Mouse (Mus musculus) cerebellum, postnatal 36 days (tissue): ENCODE measurements around the gene Fcer1g.

Experiments
- DNase-seq, 2 experiments: peaks; one replicate each; pipeline ENCODE4 v3.0.0; 2021 to 2022; ENCODE audit warnings: mixed read lengths in 2 of 2

Fcer1g gene

GRCm38 (mm10) chr1:171234126-171234525 is at the start of gene Fcer1g:
Fcer1g (minus strand) TSS chr1:171234365.
- no peak for DNase-seq

GRCm38 (mm10) chr1:171283188-171284160 is 49.3 kb upstream of the Fcer1g start:
- DNase-seq = peak in 1 of 2 experiments; percentile 2

- no peak for DNase-seq
Observed at GRCm38 (mm10) chr1:171282086-171282805, 48.1 kb upstream of the Fcer1g start.

- DNase-seq = peak; percentile 77 to 80
Observed at GRCm38 (mm10) chr1:171281528-171281923, 47.4 kb upstream of the Fcer1g start.

GRCm38 (mm10) chr1:171280916-171281527 is 46.9 kb upstream of the Fcer1g start, which contains the start of gene Ppox:
Ppox (minus strand) TSS chr1:171281186.
- DNase-seq = peak; percentile 90 to 92

DNA sequence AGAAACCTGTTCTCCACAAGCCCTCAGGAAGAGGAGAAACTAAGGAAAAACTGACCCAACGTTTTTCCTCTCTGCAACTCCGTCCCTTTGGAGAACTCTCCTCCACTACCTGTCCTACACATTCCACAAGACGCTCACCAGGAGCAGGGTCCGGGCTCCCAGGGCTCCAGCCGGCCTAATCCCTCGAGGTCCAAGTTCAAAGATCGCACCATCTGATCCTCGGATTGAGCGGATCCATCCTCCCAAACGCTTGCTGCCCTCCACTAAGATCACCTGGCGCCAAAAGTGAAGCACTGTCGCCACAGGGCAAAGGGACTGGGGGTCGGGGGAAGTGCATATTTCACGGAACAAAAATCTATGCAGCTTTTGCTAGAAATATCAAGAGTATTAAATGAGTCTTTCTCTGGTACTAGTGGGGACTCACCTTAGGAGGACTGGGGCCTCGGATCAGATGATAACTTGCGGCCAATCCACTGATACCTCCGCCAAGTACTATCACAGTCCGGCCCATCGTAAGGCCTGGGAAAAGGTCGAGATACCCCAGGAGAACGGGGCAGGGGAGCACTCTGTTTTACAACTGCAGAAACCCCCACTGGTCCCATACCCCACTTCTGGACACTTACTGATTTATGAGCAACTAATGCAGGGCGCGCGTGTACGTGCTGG is 46.2 kb upstream of the Fcer1g start:
- no peak for DNase-seq

GRCm38 (mm10) chr1:171279721-171280120 is 45.6 kb upstream of the Fcer1g start:
- no peak for DNase-seq

DNA sequence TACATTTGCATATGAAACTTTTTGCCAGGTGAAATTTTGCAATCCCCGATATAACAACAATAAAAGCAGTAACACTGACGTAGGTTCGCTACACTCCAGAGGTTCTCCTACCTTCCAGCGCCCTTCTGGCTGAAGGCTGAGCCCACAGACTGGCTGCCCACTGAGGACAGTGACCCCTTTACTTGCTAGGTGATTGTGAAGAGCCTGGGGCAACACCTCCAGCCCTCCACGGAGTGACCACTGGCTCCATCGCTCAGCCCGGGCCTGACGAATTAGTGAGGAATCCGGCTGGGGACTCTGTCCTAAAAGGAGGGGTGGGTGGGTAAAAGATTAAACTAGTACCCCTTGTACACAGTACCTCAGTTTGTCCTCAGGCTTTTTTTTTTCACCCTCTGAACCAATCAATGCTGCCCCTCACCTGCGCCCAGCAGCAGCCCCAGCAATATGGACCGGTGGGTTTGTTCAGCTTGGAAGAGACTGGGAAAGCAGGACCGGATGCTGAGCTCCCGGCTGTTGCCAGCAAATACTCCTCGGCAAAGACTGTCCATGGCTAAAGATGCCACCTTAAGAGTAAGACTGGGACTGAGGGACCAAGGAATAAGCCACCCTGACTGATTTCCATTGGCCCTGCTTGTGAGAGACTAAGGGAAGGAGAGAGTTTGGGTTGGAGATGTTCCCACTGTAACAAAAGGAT is 45.0 kb upstream of the Fcer1g start:
- DNase-seq = no peak

- no peak for DNase-seq
Observed at GRCm38 (mm10) chr1:171278436-171278835, 44.3 kb upstream of the Fcer1g start.

DNA sequence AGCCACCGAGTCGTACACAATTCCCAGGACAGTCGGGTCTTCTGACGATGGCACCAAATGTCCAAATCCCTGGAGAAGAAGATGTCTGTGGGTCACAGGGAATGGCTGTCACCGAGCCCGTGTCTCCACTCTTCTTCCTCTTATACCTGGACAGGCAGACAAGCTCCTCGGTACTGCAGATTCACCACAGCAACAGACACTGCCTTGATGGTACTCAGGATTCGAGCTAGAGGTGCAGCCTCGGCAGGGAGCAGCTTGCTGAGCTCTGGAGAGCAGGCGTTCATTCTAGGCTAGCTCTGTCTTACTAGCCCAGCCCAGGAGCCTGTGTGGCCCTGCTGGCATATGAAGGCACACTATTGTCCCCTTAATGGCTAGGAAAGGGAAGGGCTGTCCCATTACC is 43.6 kb upstream of the Fcer1g start:
- DNase-seq = no peak

- no peak for DNase-seq
Observed at GRCm38 (mm10) chr1:171276110-171276748, 42.1 kb upstream of the Fcer1g start.

DNA sequence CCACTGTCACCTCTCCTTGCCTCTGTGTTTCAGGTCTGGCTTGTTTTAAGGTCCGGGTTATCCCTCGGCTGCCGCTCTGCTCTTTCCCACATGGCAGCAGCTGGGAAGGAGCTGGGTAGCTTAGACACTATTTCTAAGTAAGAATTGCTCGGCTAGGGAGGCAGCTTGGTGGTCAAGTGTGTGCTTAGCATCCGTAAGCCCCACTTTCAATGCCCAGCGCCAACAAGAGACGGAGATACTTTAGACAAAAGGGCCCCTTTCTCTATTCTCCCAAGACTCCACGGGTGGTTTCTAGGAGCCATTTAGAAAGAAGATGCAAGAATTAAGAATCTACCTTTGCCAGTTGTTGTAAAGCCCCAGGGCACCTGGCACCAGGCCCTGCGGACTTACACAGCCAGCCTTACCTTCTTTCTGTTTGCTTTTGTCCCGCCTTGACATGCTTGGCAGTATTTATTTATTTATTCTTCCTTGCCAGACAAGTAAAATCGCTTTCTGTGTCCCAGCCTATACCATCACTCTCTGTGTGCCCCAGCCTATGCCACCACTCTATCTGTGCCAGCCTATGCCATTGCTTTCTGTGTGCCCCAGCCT is 41.1 kb upstream of the Fcer1g start:
- DNase-seq = no peak

DNA sequence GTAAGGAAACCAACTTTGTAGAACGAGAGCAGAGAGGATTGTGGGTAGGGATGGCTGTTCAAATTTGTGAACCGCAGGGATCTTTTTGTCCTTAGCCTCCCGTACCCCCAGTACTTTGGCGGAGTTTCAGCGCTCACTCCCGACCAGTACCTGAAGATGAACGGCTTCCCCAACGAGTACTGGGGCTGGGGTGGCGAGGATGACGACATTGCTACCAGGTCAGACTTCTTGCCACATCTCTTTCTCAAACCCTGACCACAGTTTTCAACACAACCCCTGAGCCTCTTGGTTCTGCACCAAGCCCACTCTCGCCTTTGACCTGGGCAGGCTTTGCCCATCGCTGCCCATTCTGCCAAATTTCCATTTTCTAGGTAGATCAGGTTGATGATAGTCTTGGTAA is 40.0 kb upstream of the Fcer1g start:
- DNase-seq = no peak

GRCm38 (mm10) chr1:171272086-171272485 is 37.9 kb upstream of the Fcer1g start:
- no peak for DNase-seq

- DNase-seq = no peak
Observed at GRCm38 (mm10) chr1:171271622-171272021, 37.5 kb upstream of the Fcer1g start.

- DNase-seq = no peak
Observed at GRCm38 (mm10) chr1:171271196-171271595, 37.0 kb upstream of the Fcer1g start.

DNA sequence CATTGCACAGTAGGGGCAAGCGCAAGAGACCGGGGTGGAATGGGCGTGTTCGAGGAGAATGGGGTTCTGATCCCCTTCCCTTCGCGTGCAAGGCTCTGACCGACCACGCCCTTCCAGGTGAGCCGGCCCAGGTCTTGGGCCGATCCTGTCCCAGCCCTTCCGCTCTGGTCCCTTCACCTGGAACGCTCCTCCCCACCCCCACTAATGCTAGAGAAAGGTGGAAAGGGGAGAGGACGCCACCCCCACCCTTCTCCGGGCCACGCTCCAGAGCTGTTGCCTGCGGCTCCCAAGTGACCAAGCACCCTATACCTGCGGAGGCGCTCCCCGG is 36.4 kb upstream of the Fcer1g start:
- peak in 1 of 2 experiments; percentile 40 for DNase-seq

DNA sequence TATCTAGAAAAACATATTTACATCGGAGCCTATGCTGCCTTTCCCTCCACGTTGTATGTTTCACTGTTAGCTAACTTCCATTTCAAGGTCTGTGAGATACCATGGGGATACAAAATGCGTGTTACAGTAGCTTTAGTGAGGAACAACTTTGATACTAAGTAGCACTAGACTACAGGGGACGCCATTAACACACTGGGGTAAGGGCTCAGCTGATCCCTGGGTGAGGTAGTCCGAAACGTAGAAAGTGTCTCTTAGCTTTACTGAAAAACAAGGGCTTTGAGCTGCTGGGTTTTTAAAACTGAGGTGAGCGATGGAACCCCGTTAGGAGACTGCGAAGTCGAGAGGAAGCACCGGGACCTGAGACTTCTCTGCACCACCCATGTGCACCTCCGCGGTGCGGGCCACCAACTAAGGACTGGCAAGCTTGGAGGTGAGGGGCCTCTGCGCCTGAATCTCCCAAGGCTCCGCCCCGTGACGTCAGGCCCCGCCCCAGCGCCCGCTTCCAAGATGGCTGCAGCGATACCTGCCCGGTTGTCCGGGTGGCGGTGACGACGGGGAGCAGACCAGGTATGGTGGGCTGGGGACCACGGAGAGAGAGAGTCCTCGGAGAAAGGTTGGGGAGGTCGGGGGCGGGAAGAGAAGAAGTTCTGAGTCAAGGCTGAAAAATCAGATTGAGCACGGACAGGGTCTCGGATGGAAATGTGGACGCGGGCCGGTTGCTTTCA is 35.8 kb upstream of the Fcer1g start, which contains the start of gene B4galt3:
B4galt3 (plus strand) TSS at position 481 of the 725 bp plus-strand sequence.
- peak; percentile 98 to 99 for DNase-seq

DNA sequence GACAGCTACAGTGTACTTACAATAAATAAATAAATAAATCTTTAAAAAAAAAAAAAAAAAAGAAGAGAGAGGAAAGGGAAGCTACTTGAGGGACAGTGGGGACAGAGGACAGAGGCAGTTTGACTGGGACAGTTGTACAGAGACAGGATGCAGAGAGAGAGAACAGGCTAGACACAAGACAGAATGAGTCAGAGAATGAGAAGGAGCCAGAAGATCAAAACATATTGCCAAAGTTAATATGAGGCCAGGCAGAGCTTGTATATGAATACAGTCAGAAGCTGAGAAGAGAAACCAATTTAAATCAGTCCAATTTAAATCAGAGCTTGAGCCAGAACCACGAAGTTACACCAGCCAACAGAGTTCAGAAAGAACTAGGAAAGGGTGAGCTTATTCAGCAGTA is 34.2 kb upstream of the Fcer1g start:
- no peak for DNase-seq

DNA sequence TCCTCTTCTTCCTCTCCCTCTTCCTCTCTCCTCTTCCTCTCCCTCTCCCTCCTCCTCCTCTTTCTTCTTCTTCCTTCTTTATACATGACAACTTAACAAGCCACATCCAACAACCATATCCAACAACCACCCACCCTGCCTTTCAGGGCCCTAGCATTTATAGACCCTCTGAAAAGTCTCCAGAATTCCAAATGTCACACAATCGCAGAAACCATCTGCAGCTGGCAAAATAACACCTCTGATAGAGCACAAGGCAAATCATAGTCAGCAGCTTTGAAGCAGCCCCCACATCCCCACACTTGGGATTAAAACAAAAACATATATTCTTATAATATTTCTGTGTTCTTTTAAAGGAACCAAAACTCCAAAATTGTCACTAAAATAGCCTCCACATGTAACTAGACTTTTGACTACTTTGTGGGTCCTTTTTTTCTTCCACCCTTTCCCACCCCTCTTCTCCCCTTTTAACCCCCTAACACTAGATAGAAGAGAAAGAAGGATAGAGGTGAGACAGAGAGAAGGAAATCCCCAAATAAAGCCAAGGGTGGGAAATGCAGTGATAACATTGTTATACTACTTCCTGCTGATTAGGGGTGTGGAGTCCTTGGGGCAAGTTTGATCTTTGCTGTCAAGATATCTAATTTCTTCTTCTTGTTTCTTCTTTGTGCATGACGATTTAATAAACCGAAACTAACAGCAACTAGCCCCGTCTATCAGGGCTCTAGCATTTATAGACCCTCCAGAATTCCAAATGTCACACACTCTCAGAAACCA is 32.0 kb upstream of the Fcer1g start:
- DNase-seq = no peak
